Mouse (Mus musculus): ENCODE data around the gene Pigk. TPM values are rescaled to one million over a fixed set of nuclear protein-coding genes. Genes with fewer than 3 reads are reported as not detected.
"Not testable (repeated sequence)": the region's sequence is repeated elsewhere in the genome, so short reads cannot be mapped to it uniquely, and the experiment has no call there.

The Pigk gene
- polyA plus RNA-seq, 1 experiment from 2014 or later = 31.9 TPM

GRCm38 (mm10) chr3:152761116-152761515 is 47.2 kb downstream of the Pigk start:
- no peaks in the 10 kb centered on the region for H3K27me3 ChIP-seq (ENCODE audit: poor library complexity, severe bottlenecking)
- H3K9me3 ChIP-seq = no peaks in the 10 kb centered on the region
- H3K36me3 ChIP-seq (replicated peaks) = no peaks in the 10 kb centered on the region
- peaks cover 47% of the 10 kb centered on the region for H3K4me1 ChIP-seq
- H3K4me3 ChIP-seq = no peak overlapping the region
- DNase-seq (ENCODE audit: extremely low spot score, low spot score) = peak; percentile 39
- H3K27ac ChIP-seq = no peak overlapping the region
- 32% methylated on average over 7 of the region's 7 CpGs for WGBS

GRCm38 (mm10) chr3:152761661-152762060 is 47.8 kb downstream of the Pigk start:
- Histone ChIP-seq H3K36me3 (replicated peaks) (peaks cover 4% of the 10 kb centered on the region; the same call in 1 of the 2 replicates), H3K27ac (no peak overlapping the region), H3K4me1 (peaks cover 45% of the 10 kb centered on the region), H3K9me3 (no peaks in the 10 kb centered on the region), H3K27me3 (ENCODE audit: poor library complexity, severe bottlenecking) (no peaks in the 10 kb centered on the region), H3K4me3 (no peak overlapping the region)
- DNase-seq (ENCODE audit: extremely low spot score, low spot score) = no peak
- WGBS = 89% methylated on average over 8 of the region's 8 CpGs

- Histone ChIP-seq H3K27me3 (ENCODE audit: poor library complexity, severe bottlenecking) (no peaks in the 10 kb centered on the region), H3K9me3 (no peaks in the 10 kb centered on the region), H3K4me1 (peaks cover 38% of the 10 kb centered on the region), H3K4me3 (no peak overlapping the region), H3K27ac (no peak overlapping the region), H3K36me3 (replicated peaks) (peaks cover 6% of the 10 kb centered on the region; the same call in 1 of the 2 replicates)
- no peak for DNase-seq (ENCODE audit: extremely low spot score, low spot score)
- 92% methylated on average over 8 of the region's 8 CpGs for WGBS
These were observed 48.4 kb downstream of the Pigk start for GRCm38 (mm10) chr3:152762302-152762701.

- peak; percentile 25 for DNase-seq (ENCODE audit: extremely low spot score, low spot score)
- H3K9me3 ChIP-seq = no peaks in the 10 kb centered on the region
- H3K4me1 ChIP-seq = peaks cover 28% of the 10 kb centered on the region
- 44% methylated on average over 26 of the region's 26 CpGs for WGBS
- no peaks in the 10 kb centered on the region for H3K27me3 ChIP-seq (ENCODE audit: poor library complexity, severe bottlenecking)
- peaks cover 6% of the 10 kb centered on the region for H3K36me3 ChIP-seq (replicated peaks)
- H3K4me3 ChIP-seq = peak overlapping the region; percentile 34
- peak overlapping the region; percentile 25 for H3K27ac ChIP-seq
These were observed 49.4 kb downstream of the Pigk start for GRCm38 (mm10) chr3:152763139-152763882.

- 82% methylated on average over 8 of the region's 8 CpGs for WGBS
- H3K27ac ChIP-seq = no peak overlapping the region
- DNase-seq (ENCODE audit: extremely low spot score, low spot score) = no peak
These were observed 50.8 kb downstream of the Pigk start for GRCm38 (mm10) chr3:152764516-152765312.

GRCm38 (mm10) chr3:152767485-152767884 is 53.6 kb downstream of the Pigk start:
- DNase-seq (ENCODE audit: extremely low spot score, low spot score) = no peak
- Histone ChIP-seq H3K27me3 (ENCODE audit: poor library complexity, severe bottlenecking) (no peaks in the 10 kb centered on the region), H3K27ac (no peak overlapping the region), H3K36me3 (replicated peaks) (peaks cover 14% of the 10 kb centered on the region), H3K4me3 (no peak overlapping the region), H3K9me3 (no peaks in the 10 kb centered on the region), H3K4me1 (peaks cover 19% of the 10 kb centered on the region)
- 85% methylated on average over 11 of the region's 11 CpGs for WGBS

More at GRCm38 (mm10) chr3:152764516-152765312, 50.8 kb downstream of the Pigk start:
- peaks cover 14% of the 10 kb centered on the region for H3K36me3 ChIP-seq (replicated peaks)
- H3K4me1 ChIP-seq = peaks cover 19% of the 10 kb centered on the region
- no peaks in the 10 kb centered on the region for H3K9me3 ChIP-seq
- H3K27me3 ChIP-seq (ENCODE audit: poor library complexity, severe bottlenecking) = no peaks in the 10 kb centered on the region
- H3K4me3 ChIP-seq = no peak overlapping the region

GRCm38 (mm10) chr3:152770056-152770455 is 56.2 kb downstream of the Pigk start:
- WGBS = 82% methylated on average over 6 of the region's 6 CpGs
- Histone ChIP-seq H3K36me3 (replicated peaks) (peaks cover 14% of the 10 kb centered on the region), H3K4me3 (no peak overlapping the region), H3K4me1 (peaks cover 1% of the 10 kb centered on the region), H3K27me3 (ENCODE audit: poor library complexity, severe bottlenecking) (no peaks in the 10 kb centered on the region), H3K9me3 (no peaks in the 10 kb centered on the region), H3K27ac (no peak overlapping the region)
- DNase-seq (ENCODE audit: extremely low spot score, low spot score) = no peak

GRCm38 (mm10) chr3:152776363-152776762 is 62.5 kb downstream of the Pigk start:
- 85% methylated on average over 6 of the region's 6 CpGs for WGBS
- DNase-seq (ENCODE audit: extremely low spot score, low spot score) = no peak
- Histone ChIP-seq H3K27me3 (ENCODE audit: poor library complexity, severe bottlenecking) (no peaks in the 10 kb centered on the region), H3K27ac (no peak overlapping the region), H3K9me3 (no peaks in the 10 kb centered on the region), H3K36me3 (replicated peaks) (peaks cover 3% of the 10 kb centered on the region; the same call in 1 of the 2 replicates), H3K4me1 (no peaks in the 10 kb centered on the region), H3K4me3 (no peak overlapping the region)

GRCm38 (mm10) chr3:152776872-152777540 is 63.1 kb downstream of the Pigk start:
- WGBS = 91% methylated on average over 16 of the region's 16 CpGs
- no peak overlapping the region for H3K4me3 ChIP-seq

GRCm38 (mm10) chr3:152779819-152780218 is 65.9 kb downstream of the Pigk start:
- DNase-seq (ENCODE audit: extremely low spot score, low spot score) = no peak

More at GRCm38 (mm10) chr3:152776872-152777540, 63.1 kb downstream of the Pigk start:
- Histone ChIP-seq H3K27ac (no peak overlapping the region), H3K36me3 (replicated peaks) (peaks cover 3% of the 10 kb centered on the region; the same call in 1 of the 2 replicates), H3K4me1 (no peaks in the 10 kb centered on the region), H3K9me3 (no peaks in the 10 kb centered on the region), H3K27me3 (ENCODE audit: poor library complexity, severe bottlenecking) (no peaks in the 10 kb centered on the region)
- no peak for DNase-seq (ENCODE audit: extremely low spot score, low spot score)

GRCm38 (mm10) chr3:152783792-152784191 is 69.9 kb downstream of the Pigk start:
- H3K36me3 ChIP-seq (replicated peaks) = peaks cover 18% of the 10 kb centered on the region
- no peaks in the 10 kb centered on the region for H3K27me3 ChIP-seq (ENCODE audit: poor library complexity, severe bottlenecking)
- DNase-seq (ENCODE audit: extremely low spot score, low spot score) = peak; percentile 62
- no peaks in the 10 kb centered on the region for H3K4me1 ChIP-seq
- H3K4me3 ChIP-seq = no peak overlapping the region
- H3K27ac ChIP-seq = no peak overlapping the region
- H3K9me3 ChIP-seq = no peaks in the 10 kb centered on the region
- 27% methylated on average over 7 of the region's 7 CpGs for whole genome bisulfite sequencing

More at GRCm38 (mm10) chr3:152779819-152780218, 65.9 kb downstream of the Pigk start:
- H3K27me3 ChIP-seq (ENCODE audit: poor library complexity, severe bottlenecking) = no peaks in the 10 kb centered on the region
- no peak overlapping the region for H3K27ac ChIP-seq
- H3K4me1 ChIP-seq = no peaks in the 10 kb centered on the region
- peaks cover 3% of the 10 kb centered on the region; the same call in 1 of the 2 replicates for H3K36me3 ChIP-seq (replicated peaks)
- WGBS = 91% methylated on average over 4 of the region's 4 CpGs
- H3K9me3 ChIP-seq = no peaks in the 10 kb centered on the region
- H3K4me3 ChIP-seq = no peak overlapping the region

GRCm38 (mm10) chr3:152784353-152784752 is 70.5 kb downstream of the Pigk start:
- H3K27ac ChIP-seq; DNase-seq (ENCODE audit: extremely low spot score, low spot score); H3K4me3 ChIP-seq; H3K9me3 ChIP-seq; H3K27me3 ChIP-seq (ENCODE audit: poor library complexity, severe bottlenecking); H3K4me1 ChIP-seq: not testable (repeated sequence)
- 98% methylated on average over 9 of the region's 13 CpGs for WGBS
- H3K36me3 ChIP-seq (replicated peaks) = peaks cover 18% of the 10 kb centered on the region
